Mouse (Mus musculus) myocyte (in vitro differentiated cells): ENCODE measurements around the gene Sypl. TPM values are rescaled to one million over a fixed set of nuclear protein-coding genes. Genes with fewer than 3 reads are reported as not detected.
A peak's percentile ranks its signal among the peaks of the same experiment; 100 is the strongest.

Experiments
- H3K27me3 ChIP-seq: one replicate; pipeline ENCODE4 v1.6.1; 2011; ENCODE audit not compliant: control insufficient read depth, insufficient read depth, insufficient read length
- H3K36me3 ChIP-seq: one replicate; pipeline ENCODE4 v1.6.1; 2011; ENCODE audit not compliant: control insufficient read depth, insufficient read depth
- H3K4me2 ChIP-seq: one replicate; pipeline ENCODE4 v1.6.1; 2011; ENCODE audit warnings: low read depth, control low read depth
- H3K4me3 ChIP-seq: one replicate; pipeline ENCODE4 v1.5.1; 2011; ENCODE audit warnings: mild to moderate bottlenecking, control low read depth, moderate library complexity
- H3K79me2 ChIP-seq: one replicate; pipeline ENCODE4 v1.6.1; 2011; ENCODE audit not compliant: control insufficient read depth, insufficient read depth
- H3ac ChIP-seq: one replicate; pipeline ENCODE4 v1.6.1; 2011; ENCODE audit not compliant: control insufficient read depth, insufficient read length
- CEBPB ChIP-seq: IDR thresholded peaks from 2 replicates; pipeline ENCODE4 v1.6.1; 2011; ENCODE audit warnings: mild to moderate bottlenecking, moderate library complexity; ENCODE audit not compliant: poor library complexity, insufficient read depth, severe bottlenecking
- E2F4 ChIP-seq: IDR thresholded peaks from one replicate; pipeline ENCODE4 v1.6.1; 2011; ENCODE audit warnings: mild to moderate bottlenecking, control low read depth, moderate library complexity; ENCODE audit not compliant: insufficient read depth
- MAX ChIP-seq: IDR thresholded peaks from one replicate; pipeline ENCODE4 v1.6.1; 2011; ENCODE audit warnings: low read depth, mild to moderate bottlenecking, control low read depth
- MYOD1 ChIP-seq, 3 experiments: IDR thresholded peaks; one replicate each; pipeline ENCODE4 v1.6.1; 2011; ENCODE audit warnings: control low read depth in 2 of 3, low read depth in 2 of 3, mild to moderate bottlenecking in 2 of 3, moderate library complexity in 1 of 3; ENCODE audit not compliant: insufficient read length in 2 of 3, control insufficient read depth in 1 of 3
- MYOG ChIP-seq, 3 experiments: IDR thresholded peaks; one replicate each; pipeline ENCODE4 v1.6.1; 2011; ENCODE audit warnings: control low read depth in 2 of 3, low read depth in 2 of 3, mild to moderate bottlenecking in 2 of 3; ENCODE audit not compliant: insufficient read length in 2 of 3, control insufficient read depth in 1 of 3, insufficient read depth in 1 of 3
- POLR2A ChIP-seq: IDR thresholded peaks from one replicate; pipeline ENCODE4 v1.6.1; 2011; ENCODE audit warnings: low read depth, mild to moderate bottlenecking, control low read depth, moderate library complexity; ENCODE audit not compliant: insufficient read length
- POLR2AphosphoS2 ChIP-seq: IDR thresholded peaks from one replicate; pipeline ENCODE4 v1.6.1; 2011; ENCODE audit warnings: low read depth, control low read depth; ENCODE audit not compliant: insufficient read length
- REST ChIP-seq: IDR thresholded peaks from one replicate; pipeline ENCODE4 v1.6.1; 2011; ENCODE audit warnings: mild to moderate bottlenecking, control low read depth, moderate library complexity; ENCODE audit not compliant: insufficient read depth, insufficient read length
- SRF ChIP-seq: IDR thresholded peaks from one replicate; pipeline ENCODE4 v1.6.1; 2011; ENCODE audit warnings: low read depth; ENCODE audit not compliant: control insufficient read depth, insufficient read length
- TCF12 ChIP-seq: IDR thresholded peaks from one replicate; pipeline ENCODE4 v1.6.1; 2011; ENCODE audit warnings: mild to moderate bottlenecking, control low read depth; ENCODE audit not compliant: poor library complexity, insufficient read depth, severe bottlenecking
- TCF3 ChIP-seq: IDR thresholded peaks from one replicate; pipeline ENCODE4 v1.6.1; 2011; ENCODE audit warnings: low read depth, control low read depth; ENCODE audit not compliant: insufficient read length
- USF1 ChIP-seq: IDR thresholded peaks from one replicate; pipeline ENCODE4 v1.6.1; 2011; ENCODE audit warnings: low read depth, mild to moderate bottlenecking, control low read depth, moderate library complexity
- polyA plus RNA-seq: library from polyadenylated mRNA; unstranded; fragments of >200 nt; fragmentation: generic; extraction: Trizol; gene quantifications from one replicate; pipeline ENCODE4 v1.2.1, GENCODE M21; 2012; ENCODE audit warnings: missing spikeins

Gene Sypl
- polyA plus RNA-seq, 1 experiment = 64.0 TPM

DNA sequence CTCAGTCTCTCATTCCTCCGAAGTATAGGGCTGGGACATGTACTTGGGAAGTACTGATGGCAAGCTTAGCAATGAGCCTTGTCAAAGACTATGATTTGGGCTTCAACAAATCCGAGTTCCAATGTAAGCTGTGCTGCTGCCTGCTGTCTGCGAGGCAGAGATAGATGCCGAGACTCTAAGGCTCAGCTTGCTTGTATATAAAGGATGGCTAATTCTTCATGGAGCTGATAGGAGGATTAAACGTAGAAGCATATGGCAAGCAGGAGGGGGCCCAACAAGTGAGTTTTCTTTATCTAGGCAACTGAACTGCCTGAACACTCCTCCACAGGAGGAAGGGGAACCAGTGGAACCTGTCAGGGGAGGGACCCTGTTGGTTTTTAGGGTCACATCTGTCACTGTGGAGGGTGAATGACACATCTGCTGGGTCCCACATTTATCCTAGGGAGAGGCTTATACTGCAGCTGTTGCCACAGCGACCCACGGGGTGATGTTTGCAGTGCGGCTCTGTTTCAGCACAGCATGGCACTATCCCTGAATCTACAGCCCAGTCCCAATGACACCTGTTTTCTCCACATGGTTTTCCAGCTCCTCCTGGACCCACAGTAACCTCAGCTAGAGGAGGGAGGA lies 49.8 kb downstream of the Sypl start:
- Histone ChIP-seq H3K36me3 (no peaks in the 10 kb centered on the region), H3K4me2 (no peak overlapping the region), H3K4me3 (no peak overlapping the region), H3ac (no peak overlapping the region), H3K79me2 (no peaks in the 10 kb centered on the region), H3K27me3 (no peaks in the 10 kb centered on the region)
- TF ChIP-seq MAX (no peak), TCF3 (no peak), REST (no peak), SRF (no peak), MYOD1 (IDR thresholded peaks at IDR 0.05; ENCODE audit: control insufficient read depth in 1 of 3, insufficient read length in 2 of 3, low read depth in 2 of 3) (peak in 2 of 3 experiments; percentile 54 to 77), USF1 (no peak), POLR2AphosphoS2 (no peak), TCF12 (peak; percentile 4), E2F4 (no peak), MYOG (IDR thresholded peaks at IDR 0.05; ENCODE audit: control insufficient read depth in 1 of 3, insufficient read depth in 1 of 3, insufficient read length in 2 of 3, low read depth in 2 of 3) (peak in 2 of 3 experiments; percentile 56 to 82), CEBPB (no peak), POLR2A (no peak)

DNA sequence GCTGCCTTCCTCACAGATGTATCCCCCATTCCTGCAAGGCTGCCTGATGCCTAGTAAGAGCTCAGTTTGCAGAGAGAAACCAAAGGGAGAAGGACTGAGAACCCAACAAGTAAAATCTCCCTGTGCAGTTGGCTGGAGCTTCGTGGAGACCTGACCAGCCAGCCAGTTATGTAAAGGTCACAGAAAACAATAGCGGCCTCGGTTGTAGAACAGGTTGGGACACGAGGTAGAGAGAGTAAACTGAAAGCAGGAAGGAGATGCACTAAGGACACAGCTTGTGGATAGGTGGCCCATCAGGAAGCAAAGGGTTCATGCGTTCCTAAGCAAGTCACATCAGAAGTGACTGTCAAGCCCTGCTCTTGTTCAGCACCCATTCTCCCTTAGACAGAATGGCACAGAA lies 52.2 kb downstream of the Sypl start:
- Histone ChIP-seq H3K27me3 (no peaks in the 10 kb centered on the region), H3K79me2 (no peaks in the 10 kb centered on the region), H3K36me3 (no peaks in the 10 kb centered on the region), H3ac (no peak overlapping the region), H3K4me2 (no peak overlapping the region), H3K4me3 (no peak overlapping the region)
- no peak for TF ChIP-seq MYOD1 (IDR thresholded peaks at IDR 0.05; ENCODE audit: control insufficient read depth in 1 of 3, insufficient read length in 2 of 3, low read depth in 2 of 3)
- TF ChIP-seq POLR2A = no peak
- TF ChIP-seq CEBPB = no peak
- no peak for TF ChIP-seq USF1
- no peak for TF ChIP-seq TCF12
- TF ChIP-seq MYOG (IDR thresholded peaks at IDR 0.05; ENCODE audit: control insufficient read depth in 1 of 3, insufficient read depth in 1 of 3, insufficient read length in 2 of 3, low read depth in 2 of 3) = no peak
- no peak for TF ChIP-seq SRF
- no peak for TF ChIP-seq E2F4
- no peak for TF ChIP-seq POLR2AphosphoS2
- no peak for TF ChIP-seq TCF3
- TF ChIP-seq MAX = no peak
- no peak for TF ChIP-seq REST

DNA sequence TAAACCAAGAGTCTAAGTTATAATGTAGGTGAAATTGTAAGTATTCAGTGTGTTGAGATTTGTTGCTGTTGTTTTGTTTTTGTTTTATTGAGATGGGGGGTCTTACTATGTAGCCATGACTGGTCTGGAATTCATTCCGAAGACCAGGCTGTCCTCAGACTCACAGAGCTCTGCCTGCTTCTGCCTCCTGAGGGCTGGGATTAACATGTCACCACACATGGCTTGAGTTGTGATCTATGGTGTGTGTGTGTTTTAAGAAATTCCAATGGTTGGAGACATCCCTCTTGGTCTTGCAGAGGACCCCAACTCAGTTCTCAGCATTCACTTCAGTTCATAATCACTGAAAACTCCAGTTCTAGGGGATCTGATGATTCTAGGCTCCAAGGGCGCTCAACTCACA lies 53.5 kb downstream of the Sypl start:
- Histone ChIP-seq H3K4me2 (peak overlapping the region; percentile 21), H3ac (no peak overlapping the region), H3K4me3 (no peak overlapping the region), H3K27me3 (no peaks in the 10 kb centered on the region), H3K36me3 (no peaks in the 10 kb centered on the region), H3K79me2 (no peaks in the 10 kb centered on the region)
- TF ChIP-seq POLR2A (no peak), USF1 (no peak), REST (no peak), MYOG (IDR thresholded peaks at IDR 0.05; ENCODE audit: control insufficient read depth in 1 of 3, insufficient read depth in 1 of 3, insufficient read length in 2 of 3, low read depth in 2 of 3) (no peak), E2F4 (no peak), SRF (no peak), POLR2AphosphoS2 (no peak), TCF12 (no peak), TCF3 (no peak), MAX (no peak), MYOD1 (IDR thresholded peaks at IDR 0.05; ENCODE audit: control insufficient read depth in 1 of 3, insufficient read length in 2 of 3, low read depth in 2 of 3) (no peak), CEBPB (no peak)

DNA sequence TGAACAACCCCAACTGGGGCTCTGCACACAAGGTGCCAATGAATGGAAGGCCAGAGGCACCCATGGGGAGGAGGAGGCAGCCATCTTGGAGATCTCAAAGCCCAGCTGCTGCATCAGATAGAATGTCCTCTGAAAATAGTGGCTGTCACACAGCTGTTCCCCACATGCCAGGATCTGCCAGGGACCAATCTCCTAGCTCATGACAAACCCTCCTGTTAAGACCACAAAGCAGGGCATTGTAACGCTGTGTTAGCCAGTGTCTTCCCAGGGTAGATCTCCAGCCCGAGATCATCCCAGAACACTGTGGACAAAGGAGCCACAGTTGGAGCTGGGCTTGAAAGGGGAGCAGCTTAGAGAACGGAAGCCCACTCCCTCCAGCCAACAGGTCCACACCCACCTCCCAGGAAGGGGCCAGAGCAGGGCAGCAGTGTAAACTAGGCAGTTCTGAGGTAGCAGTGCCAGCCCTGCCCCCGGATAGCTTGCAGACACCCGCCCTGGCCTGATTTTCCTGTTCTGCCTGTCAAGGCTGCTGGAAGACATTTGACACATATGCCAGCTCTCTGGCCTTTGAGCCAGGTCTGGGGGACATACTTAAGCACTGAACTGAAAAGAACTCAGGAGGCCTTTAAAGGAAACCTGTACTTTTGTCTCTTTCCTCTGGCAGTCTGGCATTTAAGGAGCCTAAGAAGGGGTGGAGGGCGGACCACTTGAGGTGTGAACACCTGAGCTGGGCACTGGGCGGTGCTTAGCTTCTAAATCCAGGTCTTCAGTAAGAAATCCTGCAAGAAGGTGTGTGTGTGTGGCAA lies 54.8 kb downstream of the Sypl start:
- Histone ChIP-seq H3K36me3 (no peaks in the 10 kb centered on the region), H3K4me2 (peak overlapping the region; percentile 61), H3K79me2 (no peaks in the 10 kb centered on the region), H3ac (no peak overlapping the region), H3K27me3 (no peaks in the 10 kb centered on the region), H3K4me3 (no peak overlapping the region)
- TF ChIP-seq POLR2AphosphoS2 = peak; percentile 16
- no peak for TF ChIP-seq MAX
- TF ChIP-seq MYOG (IDR thresholded peaks at IDR 0.05; ENCODE audit: control insufficient read depth in 1 of 3, insufficient read depth in 1 of 3, insufficient read length in 2 of 3, low read depth in 2 of 3) = peak; percentile 76 to 97 (median 97)
- TF ChIP-seq REST = no peak
- TF ChIP-seq MYOD1 (IDR thresholded peaks at IDR 0.05; ENCODE audit: control insufficient read depth in 1 of 3, insufficient read length in 2 of 3, low read depth in 2 of 3) = peak; percentile 83 to 95 (median 83)
- no peak for TF ChIP-seq E2F4
- peak; percentile 62 for TF ChIP-seq TCF3
- TF ChIP-seq POLR2A = no peak
- peak; percentile 57 for TF ChIP-seq TCF12
- no peak for TF ChIP-seq CEBPB
- no peak for TF ChIP-seq USF1
- no peak for TF ChIP-seq SRF
